Mouse (Mus musculus) embryonic facial prominence, embryonic 11.5 days (tissue): Measurements from ENCODE around the gene Rars2. TPM values are rescaled to one million over a fixed set of nuclear protein-coding genes. Genes with fewer than 3 reads are reported as not detected.
A peak's percentile ranks its signal among the peaks of the same experiment; 100 is the strongest.

ENCODE experiments used
- ATAC-seq: fragments of 200-750 bp; cut with Nextera tagmentation; replicated peaks from 2 replicates; pipeline ENCODE4 v1.8.0; 2017; ENCODE audit warnings: low read depth; ENCODE audit not compliant: insufficient number of reproducible peaks, low FRiP score, low TSS enrichment
- DNase-seq: peaks from one replicate; pipeline ENCODE4 v3.0.0-alpha.2; 2015; ENCODE audit warnings: low spot score
- H3K27ac ChIP-seq: fragments of 300-500 bp; sonication (generic); replicated peaks from 2 replicates; pipeline ENCODE4 v1.5.1; 2014; ENCODE audit warnings: mild to moderate bottlenecking, low read depth, low read length, control low read depth
- H3K27me3 ChIP-seq: fragments of 300-500 bp; sonication (generic); 2 replicates; pipeline ENCODE4 v1.6.1; 2014; ENCODE audit warnings: mild to moderate bottlenecking, low read length, moderate library complexity, mixed read lengths; ENCODE audit not compliant: control insufficient read depth, insufficient read depth
- H3K36me3 ChIP-seq: fragments of 300-500 bp; sonication (generic); replicated peaks from 2 replicates; pipeline ENCODE4 v1.6.1; 2014; ENCODE audit warnings: low read depth, mild to moderate bottlenecking, low read length, moderate library complexity, mixed read lengths; ENCODE audit not compliant: control insufficient read depth, insufficient read depth
- H3K4me1 ChIP-seq: fragments of 300-500 bp; sonication (generic); 2 replicates; pipeline ENCODE4 v1.6.1; 2014; ENCODE audit warnings: low read length, mixed read lengths; ENCODE audit not compliant: control insufficient read depth, insufficient read depth
- H3K4me2 ChIP-seq: fragments of 300-500 bp; sonication (generic); 2 replicates; pipeline ENCODE4 v1.6.1; 2014; ENCODE audit warnings: low read depth, mild to moderate bottlenecking, control low read depth, low read length, moderate library complexity
- H3K4me3 ChIP-seq: fragments of 300-500 bp; sonication (generic); 2 replicates; pipeline ENCODE4 v1.5.1; 2014; ENCODE audit warnings: low read depth, low read length, control low read depth
- H3K9ac ChIP-seq: fragments of 300-500 bp; sonication (generic); replicated peaks from 2 replicates; pipeline ENCODE4 v1.6.1; 2014; ENCODE audit warnings: mild to moderate bottlenecking, control low read depth, low read length
- H3K9me3 ChIP-seq: fragments of 300-500 bp; sonication (generic); replicated peaks from 2 replicates; pipeline ENCODE4 v1.6.1; 2016; ENCODE audit warnings: mild to moderate bottlenecking, low read length, inconsistent platforms, mixed read lengths; ENCODE audit not compliant: control insufficient read depth
- WGBS: fragments of 180-500 bp; shearing (Covaris S2); extraction: QIAGEN DNeasy Blood & Tissue Kit; methylation state at CpG from one replicate; pipeline ENCODE4 v1.1.7; 2014; 5-methylcytosine and 5-hydroxymethylcytosine counted together
- polyA plus RNA-seq: library from polyadenylated mRNA; unstranded; fragments of >200 nt; fragmentation: Nextera tagmentation; extraction: Ambion mirVana; gene quantifications from 2 replicates; pipeline ENCODE4 v1.2.1, GENCODE M21; 2014

The Rars2 gene
- polyA plus RNA-seq, 1 experiment from 2014 or later, result 80.6 TPM

GRCm38 (mm10) chr4:34626401-34626800, 11.6 kb downstream of the Rars2 start:
- ATAC-seq (no peak), DNase-seq (no peak)
- Histone ChIP-seq H3K4me1 (no peaks in the 10 kb centered on the region), H3K9me3 (no peaks in the 10 kb centered on the region), H3K27me3 (no peaks in the 10 kb centered on the region), H3K4me2 (no peak overlapping the region), H3K4me3 (no peak overlapping the region), H3K9ac (no peak overlapping the region), H3K27ac (no peak overlapping the region), H3K36me3 (no peaks in the 10 kb centered on the region; the same call in 1 of the 2 replicates)
- 91% methylated on average over 6 of the region's 6 CpGs for WGBS

- 95% methylated on average over 1 of the region's 1 CpGs for WGBS
- H3K9me3 ChIP-seq, result no peaks in the 10 kb centered on the region
- no peak overlapping the region for H3K4me3 ChIP-seq
- H3K27ac ChIP-seq, result no peak overlapping the region
- H3K4me2 ChIP-seq, result no peak overlapping the region
- no peaks in the 10 kb centered on the region for H3K4me1 ChIP-seq
- no peak for ATAC-seq
- DNase-seq, result no peak
- H3K36me3 ChIP-seq, result no peaks in the 10 kb centered on the region
- H3K27me3 ChIP-seq, result no peaks in the 10 kb centered on the region
- no peak overlapping the region for H3K9ac ChIP-seq
These were observed 15.2 kb downstream of the Rars2 start for GRCm38 (mm10) chr4:34629956-34630355.

GRCm38 (mm10) chr4:34634129-34634528, 19.4 kb downstream of the Rars2 start:
- Histone ChIP-seq H3K9me3 (no peaks in the 10 kb centered on the region), H3K4me1 (no peaks in the 10 kb centered on the region), H3K27ac (no peak overlapping the region), H3K4me2 (no peak overlapping the region), H3K9ac (no peak overlapping the region), H3K27me3 (no peaks in the 10 kb centered on the region), H3K4me3 (no peak overlapping the region), H3K36me3 (no peaks in the 10 kb centered on the region)
- 97% methylated on average over 7 of the region's 7 CpGs for WGBS
- DNase-seq (no peak), ATAC-seq (no peak)

GRCm38 (mm10) chr4:34636036-34636435, 21.3 kb downstream of the Rars2 start:
- Histone ChIP-seq H3K9ac (no peak overlapping the region), H3K9me3 (no peaks in the 10 kb centered on the region), H3K27me3 (no peaks in the 10 kb centered on the region), H3K36me3 (no peaks in the 10 kb centered on the region), H3K27ac (no peak overlapping the region), H3K4me2 (no peak overlapping the region), H3K4me1 (no peaks in the 10 kb centered on the region), H3K4me3 (no peak overlapping the region)
- WGBS, result 74% methylated on average over 5 of the region's 5 CpGs
- ATAC-seq (no peak), DNase-seq (no peak)

- ATAC-seq, result no peak
- no peak for DNase-seq
- WGBS, result 93% methylated on average over 7 of the region's 7 CpGs
- H3K36me3 ChIP-seq, result no peaks in the 10 kb centered on the region; the same call in 1 of the 2 replicates
- H3K27ac ChIP-seq, result no peak overlapping the region
- H3K4me2 ChIP-seq, result no peak overlapping the region
- H3K9ac ChIP-seq, result no peak overlapping the region
- no peak overlapping the region for H3K4me3 ChIP-seq
- H3K9me3 ChIP-seq, result no peaks in the 10 kb centered on the region
- no peaks in the 10 kb centered on the region for H3K27me3 ChIP-seq
- H3K4me1 ChIP-seq, result no peaks in the 10 kb centered on the region
These were observed 22.6 kb downstream of the Rars2 start for GRCm38 (mm10) chr4:34637386-34637785.

- Histone ChIP-seq H3K4me2 (no peak overlapping the region), H3K27me3 (no peaks in the 10 kb centered on the region), H3K9me3 (no peaks in the 10 kb centered on the region), H3K9ac (no peak overlapping the region), H3K36me3 (no peaks in the 10 kb centered on the region; the same call in 1 of the 2 replicates), H3K4me3 (no peak overlapping the region), H3K4me1 (no peaks in the 10 kb centered on the region), H3K27ac (no peak overlapping the region)
- 90% methylated on average over 4 of the region's 4 CpGs for WGBS
- DNase-seq (no peak), ATAC-seq (no peak)
These were observed 23.1 kb downstream of the Rars2 start for GRCm38 (mm10) chr4:34637851-34638250.

- Histone ChIP-seq H3K9ac (no peak overlapping the region), H3K4me1 (no peaks in the 10 kb centered on the region), H3K27ac (no peak overlapping the region), H3K27me3 (no peaks in the 10 kb centered on the region), H3K4me3 (no peak overlapping the region), H3K9me3 (no peaks in the 10 kb centered on the region), H3K4me2 (no peak overlapping the region), H3K36me3 (no peaks in the 10 kb centered on the region; the same call in 1 of the 2 replicates)
- DNase-seq (peak; percentile 56), ATAC-seq (0 out of 2 replicates have a peak, but pooled peaks have one; percentile 18)
- WGBS, result 57% methylated on average over 5 of the region's 5 CpGs
These were observed 25.1 kb downstream of the Rars2 start for GRCm38 (mm10) chr4:34639745-34640364.

GRCm38 (mm10) chr4:34640731-34641130, 26.0 kb downstream of the Rars2 start:
- no peaks in the 10 kb centered on the region for H3K9me3 ChIP-seq
- H3K4me2 ChIP-seq, result no peak overlapping the region
- H3K36me3 ChIP-seq, result no peaks in the 10 kb centered on the region; the same call in 1 of the 2 replicates
- H3K9ac ChIP-seq, result no peak overlapping the region
- 94% methylated on average over 3 of the region's 3 CpGs for WGBS
- no peak for DNase-seq
- no peak overlapping the region for H3K27ac ChIP-seq
- no peaks in the 10 kb centered on the region for H3K4me1 ChIP-seq
- no peak for ATAC-seq
- H3K4me3 ChIP-seq, result no peak overlapping the region
- no peaks in the 10 kb centered on the region for H3K27me3 ChIP-seq
